Mouse (Mus musculus) kidney, embryonic 14.5 days (tissue): ENCODE data around the gene Tbata. TPM values are rescaled to one million over a fixed set of nuclear protein-coding genes. Genes with fewer than 3 reads are reported as not detected.

Experiments
- ATAC-seq: fragments of 200-750 bp; cut with Nextera tagmentation; 2 replicates; pipeline ENCODE4 v1.8.0; 2017; ENCODE audit warnings: moderate number of reproducible peaks, mild to moderate bottlenecking, moderate TSS enrichment, moderate library complexity; ENCODE audit not compliant: low FRiP score, low TSS enrichment
- H3K27ac ChIP-seq: fragments of 300-500 bp; sonication (generic); 2 replicates; pipeline ENCODE4 v1.5.1; 2014; ENCODE audit warnings: low read depth, mild to moderate bottlenecking, low read length, moderate library complexity, mixed read lengths
- H3K27me3 ChIP-seq: fragments of 300-500 bp; sonication (generic); 2 replicates; pipeline ENCODE4 v1.6.1; 2014; ENCODE audit warnings: mild to moderate bottlenecking, low read length; ENCODE audit not compliant: control insufficient read depth, insufficient read depth
- H3K36me3 ChIP-seq: fragments of 300-500 bp; sonication (generic); 2 replicates; pipeline ENCODE4 v1.6.1; 2014; ENCODE audit warnings: low read length, mixed read lengths; ENCODE audit not compliant: control insufficient read depth, insufficient read depth
- H3K4me1 ChIP-seq: fragments of 300-500 bp; sonication (generic); 2 replicates; pipeline ENCODE4 v1.6.1; 2014; ENCODE audit warnings: low read length, mixed read lengths; ENCODE audit not compliant: control insufficient read depth, insufficient read depth
- H3K4me2 ChIP-seq: fragments of 300-500 bp; sonication (generic); replicated peaks from 2 replicates; pipeline ENCODE4 v1.6.1; 2014; ENCODE audit warnings: low read depth, mild to moderate bottlenecking, low read length
- H3K4me3 ChIP-seq: fragments of 300-500 bp; sonication (generic); 2 replicates; pipeline ENCODE4 v1.5.1; 2014; ENCODE audit warnings: mild to moderate bottlenecking, low read length
- H3K9ac ChIP-seq: fragments of 300-500 bp; sonication (generic); 2 replicates; pipeline ENCODE4 v1.6.1; 2014; ENCODE audit warnings: low read depth, mild to moderate bottlenecking, low read length, moderate library complexity
- H3K9me3 ChIP-seq: fragments of 300-500 bp; sonication (generic); 2 replicates; pipeline ENCODE4 v1.6.1; 2016; ENCODE audit warnings: low read length; ENCODE audit not compliant: control insufficient read depth
- WGBS: fragments of 180-500 bp; shearing (Covaris S2); extraction: QIAGEN DNeasy Blood & Tissue Kit; methylation state at CpG from one replicate; pipeline ENCODE4 v1.1.7; 2014; 5-methylcytosine and 5-hydroxymethylcytosine counted together
- polyA plus RNA-seq: library from polyadenylated mRNA; unstranded; fragments of >200 nt; fragmentation: Nextera tagmentation; extraction: Ambion mirVana; gene quantifications from 2 replicates; pipeline ENCODE4 v1.2.1, GENCODE M21; 2014

Tbata gene
- polyA plus RNA-seq, 1 experiment from 2014 or later: not detected

GRCm38 (mm10) chr10:61212817-61213216 lies 41.1 kb downstream of the Tbata start:
- ATAC-seq: peak; percentile 67
- Histone ChIP-seq H3K27ac (no peak overlapping the region), H3K36me3 (no peaks in the 10 kb centered on the region), H3K9ac (no peak overlapping the region), H3K4me1 (no peaks in the 10 kb centered on the region), H3K4me3 (no peak overlapping the region), H3K4me2 (peak overlapping the region; percentile 15; the same call in 1 of the 2 replicates), H3K27me3 (no peaks in the 10 kb centered on the region), H3K9me3 (no peaks in the 10 kb centered on the region)
- 8% methylated on average over 7 of the region's 11 CpGs for WGBS

- H3K27ac ChIP-seq: no peak overlapping the region
- no peaks in the 10 kb centered on the region for H3K27me3 ChIP-seq
- ATAC-seq: no peak
- no peak overlapping the region for H3K9ac ChIP-seq
- no peak overlapping the region for H3K4me2 ChIP-seq
- no peaks in the 10 kb centered on the region for H3K4me1 ChIP-seq
- WGBS: 97% methylated on average over 6 of the region's 6 CpGs
- H3K4me3 ChIP-seq: no peak overlapping the region
- H3K9me3 ChIP-seq: peaks cover 5% of the 10 kb centered on the region; the same call in 1 of the 2 replicates
- H3K36me3 ChIP-seq: no peaks in the 10 kb centered on the region
Measured at GRCm38 (mm10) chr10:61215658-61216057, 43.9 kb downstream of the Tbata start.

GRCm38 (mm10) chr10:61216163-61216562 lies 44.4 kb downstream of the Tbata start:
- Histone ChIP-seq H3K4me1 (no peaks in the 10 kb centered on the region), H3K36me3 (no peaks in the 10 kb centered on the region), H3K4me2 (no peak overlapping the region), H3K9ac (no peak overlapping the region), H3K9me3 (peaks cover 5% of the 10 kb centered on the region; the same call in 1 of the 2 replicates), H3K27me3 (no peaks in the 10 kb centered on the region), H3K4me3 (no peak overlapping the region), H3K27ac (no peak overlapping the region)
- 81% methylated on average over 4 of the region's 4 CpGs for WGBS
- ATAC-seq: no peak

- H3K9me3 ChIP-seq: peaks cover 5% of the 10 kb centered on the region; the same call in 1 of the 2 replicates
- no peaks in the 10 kb centered on the region for H3K4me1 ChIP-seq
- no peak overlapping the region for H3K27ac ChIP-seq
- no peaks in the 10 kb centered on the region for H3K27me3 ChIP-seq
- H3K36me3 ChIP-seq: no peaks in the 10 kb centered on the region
- ATAC-seq: no peak
- no peak overlapping the region for H3K4me3 ChIP-seq
- 97% methylated on average over 4 of the region's 4 CpGs for WGBS
- H3K4me2 ChIP-seq: no peak overlapping the region
- H3K9ac ChIP-seq: no peak overlapping the region
Measured at GRCm38 (mm10) chr10:61219318-61219717, 47.6 kb downstream of the Tbata start.

- no peak for ATAC-seq
- Histone ChIP-seq H3K27ac (no peak overlapping the region), H3K4me1 (no peaks in the 10 kb centered on the region), H3K36me3 (no peaks in the 10 kb centered on the region), H3K4me3 (no peak overlapping the region), H3K4me2 (no peak overlapping the region), H3K9ac (no peak overlapping the region), H3K9me3 (no peaks in the 10 kb centered on the region), H3K27me3 (no peaks in the 10 kb centered on the region)
- WGBS: 82% methylated on average over 5 of the region's 5 CpGs
Measured at GRCm38 (mm10) chr10:61225694-61226093, 53.9 kb downstream of the Tbata start.

- Histone ChIP-seq H3K4me3 (no peak overlapping the region), H3K27me3 (no peaks in the 10 kb centered on the region), H3K27ac (no peak overlapping the region), H3K9me3 (no peaks in the 10 kb centered on the region), H3K9ac (no peak overlapping the region), H3K36me3 (no peaks in the 10 kb centered on the region), H3K4me2 (no peak overlapping the region), H3K4me1 (no peaks in the 10 kb centered on the region)
- 35% methylated on average over 4 of the region's 4 CpGs for WGBS
- peak; percentile 30; the same call in 1 of the 2 replicates for ATAC-seq
Measured at GRCm38 (mm10) chr10:61226784-61227396, 55.1 kb downstream of the Tbata start.

- 91% methylated on average over 3 of the region's 3 CpGs for WGBS
- Histone ChIP-seq H3K4me3 (no peak overlapping the region), H3K4me1 (no peaks in the 10 kb centered on the region), H3K9me3 (no peaks in the 10 kb centered on the region), H3K27ac (no peak overlapping the region), H3K9ac (no peak overlapping the region), H3K27me3 (no peaks in the 10 kb centered on the region), H3K36me3 (no peaks in the 10 kb centered on the region), H3K4me2 (no peak overlapping the region)
- no peak for ATAC-seq
Measured at GRCm38 (mm10) chr10:61231756-61232155, 60.0 kb downstream of the Tbata start.

GRCm38 (mm10) chr10:61232858-61233567 lies 61.3 kb downstream of the Tbata start:
- Histone ChIP-seq H3K4me1 (no peaks in the 10 kb centered on the region), H3K4me2 (no peak overlapping the region), H3K27me3 (no peaks in the 10 kb centered on the region), H3K9ac (no peak overlapping the region), H3K27ac (no peak overlapping the region), H3K36me3 (no peaks in the 10 kb centered on the region), H3K4me3 (no peak overlapping the region), H3K9me3 (no peaks in the 10 kb centered on the region)
- no peak; the same call in 1 of the 2 replicates for ATAC-seq
- 45% methylated on average over 7 of the region's 7 CpGs for WGBS

- Histone ChIP-seq H3K9me3 (no peaks in the 10 kb centered on the region), H3K9ac (no peak overlapping the region), H3K4me3 (no peak overlapping the region), H3K4me1 (no peaks in the 10 kb centered on the region), H3K27ac (no peak overlapping the region), H3K4me2 (no peak overlapping the region), H3K27me3 (no peaks in the 10 kb centered on the region), H3K36me3 (no peaks in the 10 kb centered on the region)
- no peak for ATAC-seq
- 85% methylated on average over 4 of the region's 4 CpGs for WGBS
Measured at GRCm38 (mm10) chr10:61234319-61234718, 62.6 kb downstream of the Tbata start.
